Mouse (Mus musculus) adrenal gland, adult 8-10 months (tissue): Measurements from ENCODE around the gene Pygo2. TPM values are rescaled to one million over a fixed set of nuclear protein-coding genes. Genes with fewer than 3 reads are reported as not detected.

ENCODE experiments used
- DNase-seq: peaks from one replicate; pipeline ENCODE4 v3.0.0; 2022
- total RNA-seq, 4 experiments: library from RNA; stranded (reverse); gene quantifications; 2 replicates each; pipeline ENCODE4 v1.2.4; 2022

The Pygo2 gene
- total RNA-seq, 4 experiments from 2014 or later = 42.1 to 45.1 (median 44.3) TPM

- no peak for DNase-seq
Measured at GRCm38 (mm10) chr3:89456726-89457665, 27.0 kb downstream of the Pygo2 start.

- no peak for DNase-seq
Measured at GRCm38 (mm10) chr3:89458372-89458964, 28.5 kb downstream of the Pygo2 start.

- DNase-seq = peak; percentile 83
Measured at GRCm38 (mm10) chr3:89458965-89459807, 29.2 kb downstream of the Pygo2 start.

GRCm38 (mm10) chr3:89468268-89468667 lies 38.3 kb downstream of the Pygo2 start:
- no peak for DNase-seq

GRCm38 (mm10) chr3:89472280-89472679 lies 42.3 kb downstream of the Pygo2 start:
- no peak for DNase-seq

GRCm38 (mm10) chr3:89473838-89474237 lies 43.8 kb downstream of the Pygo2 start:
- no peak for DNase-seq

- no peak for DNase-seq
Measured at GRCm38 (mm10) chr3:89479055-89479454, 49.0 kb downstream of the Pygo2 start.

GRCm38 (mm10) chr3:89481488-89481887 lies 51.5 kb downstream of the Pygo2 start:
- no peak for DNase-seq

- DNase-seq = no peak
Measured at GRCm38 (mm10) chr3:89482249-89482648, 52.2 kb downstream of the Pygo2 start.

Other genes starting within 250 kb of the Pygo2 start
- gene Fam189b, start 247.1 kb upstream of the Pygo2 start, total RNA-seq = 10 to 100 TPM; 16.7 to 32.5 (median 23.3) TPM
- 10 to 100 TPM; 65.6 to 84.3 (median 70.5) TPM for gene Gba, start 227.3 kb upstream of the Pygo2 start, total RNA-seq
- gene Thbs3, start 215.0 kb upstream of the Pygo2 start, total RNA-seq = 1 to 10 TPM; 4.1 to 8.6 (median 7.8) TPM
- gene Mtx1, start 203.1 kb upstream of the Pygo2 start, total RNA-seq = 100 to 1,000 TPM; 138 to 169 (median 152) TPM
- gene Muc1, start 201.2 kb upstream of the Pygo2 start, total RNA-seq = under 1 TPM in 3 of 4 experiments, not detected in 1; 0.22 to 0.96 (median 0.65) TPM
- gene Krtcap2, start 184.2 kb upstream of the Pygo2 start, total RNA-seq = 100 to 1,000 TPM; 131 to 144 (median 135) TPM
- gene Trim46, start 183.9 kb upstream of the Pygo2 start, total RNA-seq = 1 to 10 TPM; 2.8 to 4.5 (median 3.8) TPM
- gene Dpm3, start 170.9 kb upstream of the Pygo2 start, total RNA-seq = 100 to 1,000 TPM; 123 to 156 (median 136) TPM
- gene Slc50a1, start 159.6 kb upstream of the Pygo2 start, total RNA-seq = 10 to 100 TPM; 54.2 to 80.1 (median 64.9) TPM
- 10 to 100 TPM; 15.9 to 28.0 (median 21.0) TPM for gene Efna1, start 149.1 kb upstream of the Pygo2 start, total RNA-seq
- gene Efna3, start 107.2 kb upstream of the Pygo2 start, total RNA-seq = 1 to 10 TPM in 1 of 4 experiments, under 1 TPM in 3; 0.15 to 1.5 (median 0.62) TPM
- gene Efna4, start 92.2 kb upstream of the Pygo2 start, total RNA-seq = 1 to 10 TPM; 1.1 to 3.5 (median 1.9) TPM
- gene Adam15, start 80.2 kb upstream of the Pygo2 start, total RNA-seq = 10 to 100 TPM; 58.4 to 85.4 (median 71.3) TPM
- under 1 TPM; 0.43 to 0.78 (median 0.46) TPM for gene Dcst2, start 68.2 kb upstream of the Pygo2 start, total RNA-seq
- gene Dcst1, start 65.0 kb upstream of the Pygo2 start, total RNA-seq = 1 to 10 TPM in 2 of 4 experiments, under 1 TPM in 2; 0.20 to 2.2 (median 0.97) TPM
- gene Zbtb7b, start 35.4 kb upstream of the Pygo2 start, total RNA-seq = 10 to 100 TPM; 59.9 to 98.9 (median 77.9) TPM
- 1 to 10 TPM in 2 of 4 experiments, under 1 TPM in 1, not detected in 1; 0.22 to 3.1 (median 1.3) TPM for gene Lenep, start 27.4 kb upstream of the Pygo2 start, total RNA-seq
- gene Flad1, start 18.3 kb upstream of the Pygo2 start, total RNA-seq = 10 to 100 TPM; 25.7 to 39.9 (median 33.0) TPM
- 10 to 100 TPM; 20.3 to 33.2 (median 27.4) TPM for gene Cks1b, start 11.8 kb upstream of the Pygo2 start, total RNA-seq
- 100 to 1,000 TPM; 108 to 136 (median 122) TPM for gene Shc1, start 11.8 kb upstream of the Pygo2 start, total RNA-seq
- gene Pbxip1, start 6.5 kb downstream of the Pygo2 start, total RNA-seq = 100 to 1,000 TPM in 2 of 4 experiments, 10 to 100 TPM in 2; 57.0 to 119 (median 81.5) TPM
- 10 to 100 TPM; 14.3 to 19.5 (median 15.7) TPM for gene Pmvk, start 24.3 kb downstream of the Pygo2 start, total RNA-seq
- 1 to 10 TPM; 3.8 to 6.6 (median 5.2) TPM for gene Kcnn3, start 90.0 kb downstream of the Pygo2 start, total RNA-seq